Mouse (Mus musculus): ENCODE measurements around the gene Naa50. TPM values are rescaled to one million over a fixed set of nuclear protein-coding genes. Genes with fewer than 3 reads are reported as not detected.

The Naa50 gene
- polyA plus RNA-seq, 2 experiments, result 19.1 to 40.6 TPM

GRCm38 (mm10) chr16:44188766-44189165 is 49.1 kb downstream of the Naa50 start:
- no peak overlapping the region for H3K27ac ChIP-seq
- no peaks in the 10 kb centered on the region for H3K36me3 ChIP-seq (replicated peaks; ENCODE audit: control insufficient read depth, insufficient read depth, low read depth)
- WGBS (ENCODE audit: insufficient replicate concordance), result 84% methylated on average over 3 of the region's 3 CpGs
- DNase-seq (ENCODE audit: low read depth in 3 of 3, low spot score in 3 of 3), result no peak
- no peaks in the 10 kb centered on the region for H3K4me1 ChIP-seq (replicated peaks; ENCODE audit: control insufficient read depth in 2 of 2, insufficient read depth in 2 of 2, low read length in 1 of 2)
- H3K9me3 ChIP-seq (ENCODE audit: control insufficient read depth, low read length), result no peaks in the 10 kb centered on the region
- H3K27me3 ChIP-seq (ENCODE audit: control insufficient read depth, insufficient read depth, low read length), result no peaks in the 10 kb centered on the region
- no peak overlapping the region for H3K4me3 ChIP-seq (ENCODE audit: insufficient read depth in 1 of 2, low read depth in 2 of 2, low read length in 2 of 2)
- no peak for ATAC-seq (ENCODE audit: insufficient read depth)
- no peak overlapping the region for H3K4me2 ChIP-seq (ENCODE audit: low read depth)
- no peak overlapping the region for H3K9ac ChIP-seq (replicated peaks)
- TF ChIP-seq EP300 (IDR thresholded peaks at IDR 0.05; ENCODE audit: low read depth) (no peak), CTCF (IDR thresholded peaks at IDR 0.05; ENCODE audit: low read depth) (peak; percentile 27; the same call in 1 of the 2 replicates)

GRCm38 (mm10) chr16:44190032-44190431 is 50.4 kb downstream of the Naa50 start:
- Histone ChIP-seq H3K9ac (replicated peaks) (no peak overlapping the region), H3K9me3 (ENCODE audit: control insufficient read depth, low read length) (no peaks in the 10 kb centered on the region), H3K4me3 (ENCODE audit: insufficient read depth in 1 of 2, low read depth in 2 of 2, low read length in 2 of 2) (no peak overlapping the region), H3K36me3 (replicated peaks; ENCODE audit: control insufficient read depth, insufficient read depth, low read depth) (no peaks in the 10 kb centered on the region), H3K4me2 (ENCODE audit: low read depth) (no peak overlapping the region), H3K27me3 (ENCODE audit: control insufficient read depth, insufficient read depth, low read length) (no peaks in the 10 kb centered on the region), H3K4me1 (replicated peaks; ENCODE audit: control insufficient read depth in 2 of 2, insufficient read depth in 2 of 2, low read length in 1 of 2) (no peaks in the 10 kb centered on the region), H3K27ac (no peak overlapping the region)
- TF ChIP-seq EP300 (IDR thresholded peaks at IDR 0.05; ENCODE audit: low read depth), result no peak
- no peak for TF ChIP-seq CTCF (IDR thresholded peaks at IDR 0.05; ENCODE audit: low read depth)
- ATAC-seq (ENCODE audit: insufficient read depth), result no peak
- DNase-seq (ENCODE audit: low read depth in 3 of 3, low spot score in 3 of 3), result no peak
- WGBS (ENCODE audit: insufficient replicate concordance), result 58% methylated on average over 6 of the region's 6 CpGs

- TF ChIP-seq EP300 (IDR thresholded peaks at IDR 0.05; ENCODE audit: low read depth) (no peak), CTCF (IDR thresholded peaks at IDR 0.05; ENCODE audit: low read depth) (no peak)
- DNase-seq (ENCODE audit: low read depth in 3 of 3, low spot score in 3 of 3), result no peak
- Histone ChIP-seq H3K4me1 (replicated peaks; ENCODE audit: control insufficient read depth in 2 of 2, insufficient read depth in 2 of 2, low read length in 1 of 2) (no peaks in the 10 kb centered on the region), H3K27ac (no peak overlapping the region), H3K36me3 (replicated peaks; ENCODE audit: control insufficient read depth, insufficient read depth, low read depth) (no peaks in the 10 kb centered on the region), H3K27me3 (ENCODE audit: control insufficient read depth, insufficient read depth, low read length) (no peaks in the 10 kb centered on the region), H3K4me2 (ENCODE audit: low read depth) (no peak overlapping the region), H3K9ac (replicated peaks) (no peak overlapping the region), H3K9me3 (ENCODE audit: control insufficient read depth, low read length) (no peaks in the 10 kb centered on the region), H3K4me3 (ENCODE audit: insufficient read depth in 1 of 2, low read depth in 2 of 2, low read length in 2 of 2) (no peak overlapping the region)
- ATAC-seq (ENCODE audit: insufficient read depth), result no peak
- 84% methylated on average over 2 of the region's 2 CpGs for WGBS (ENCODE audit: insufficient replicate concordance)
These were observed 51.3 kb downstream of the Naa50 start for GRCm38 (mm10) chr16:44190968-44191367.

- 68% methylated on average over 14 of the region's 14 CpGs for WGBS (ENCODE audit: insufficient replicate concordance)
These were observed 59.6 kb downstream of the Naa50 start for GRCm38 (mm10) chr16:44199066-44199703.

GRCm38 (mm10) chr16:44200146-44200545 is 60.5 kb downstream of the Naa50 start:
- H3K27me3 ChIP-seq (ENCODE audit: control insufficient read depth, insufficient read depth, low read length), result no peaks in the 10 kb centered on the region
- no peak overlapping the region for H3K4me3 ChIP-seq (ENCODE audit: insufficient read depth in 1 of 2, low read depth in 2 of 2, low read length in 2 of 2)
- DNase-seq (ENCODE audit: low read depth in 3 of 3, low spot score in 3 of 3), result no peak
- H3K4me1 ChIP-seq (replicated peaks; ENCODE audit: control insufficient read depth in 2 of 2, insufficient read depth in 2 of 2, low read length in 1 of 2), result no peaks in the 10 kb centered on the region
- no peak overlapping the region for H3K4me2 ChIP-seq (ENCODE audit: low read depth)
- no peak overlapping the region for H3K9ac ChIP-seq (replicated peaks)
- 90% methylated on average over 4 of the region's 4 CpGs for WGBS (ENCODE audit: insufficient replicate concordance)
- H3K9me3 ChIP-seq (ENCODE audit: control insufficient read depth, low read length), result no peaks in the 10 kb centered on the region
- H3K27ac ChIP-seq, result no peak overlapping the region
- ATAC-seq (ENCODE audit: insufficient read depth), result no peak
- no peak for TF ChIP-seq CTCF (IDR thresholded peaks at IDR 0.05; ENCODE audit: low read depth)
- no peak for TF ChIP-seq EP300 (IDR thresholded peaks at IDR 0.05; ENCODE audit: low read depth)
- H3K36me3 ChIP-seq (replicated peaks; ENCODE audit: control insufficient read depth, insufficient read depth, low read depth), result peaks cover 10% of the 10 kb centered on the region

More at GRCm38 (mm10) chr16:44199066-44199703, 59.6 kb downstream of the Naa50 start:
- Histone ChIP-seq H3K4me1 (replicated peaks; ENCODE audit: control insufficient read depth in 2 of 2, insufficient read depth in 2 of 2, low read length in 1 of 2) (no peaks in the 10 kb centered on the region), H3K4me2 (ENCODE audit: low read depth) (no peak overlapping the region), H3K27me3 (ENCODE audit: control insufficient read depth, insufficient read depth, low read length) (no peaks in the 10 kb centered on the region), H3K4me3 (ENCODE audit: insufficient read depth in 1 of 2, low read depth in 2 of 2, low read length in 2 of 2) (no peak overlapping the region), H3K9me3 (ENCODE audit: control insufficient read depth, low read length) (no peaks in the 10 kb centered on the region), H3K9ac (replicated peaks) (no peak overlapping the region), H3K36me3 (replicated peaks; ENCODE audit: control insufficient read depth, insufficient read depth, low read depth) (peaks cover 10% of the 10 kb centered on the region), H3K27ac (no peak overlapping the region)
- TF ChIP-seq EP300 (IDR thresholded peaks at IDR 0.05; ENCODE audit: low read depth) (no peak), CTCF (IDR thresholded peaks at IDR 0.05; ENCODE audit: low read depth) (no peak)
- no peak for DNase-seq (ENCODE audit: low read depth in 3 of 3, low spot score in 3 of 3)
- ATAC-seq (ENCODE audit: insufficient read depth), result no peak

Data from liver, embryonic 14.5 days (tissue).